Mouse (Mus musculus) spleen, embryonic (tissue): Measurements from ENCODE around the gene Efna5.

Experiments
- CTCF ChIA-PET: fragments of 350-600 bp; sonication (Branson Sonifier 250); formaldehyde crosslinking; loops from one replicate; lab custom pipeline; 2022; lab: Charles Lee

Gene Efna5

DNA sequence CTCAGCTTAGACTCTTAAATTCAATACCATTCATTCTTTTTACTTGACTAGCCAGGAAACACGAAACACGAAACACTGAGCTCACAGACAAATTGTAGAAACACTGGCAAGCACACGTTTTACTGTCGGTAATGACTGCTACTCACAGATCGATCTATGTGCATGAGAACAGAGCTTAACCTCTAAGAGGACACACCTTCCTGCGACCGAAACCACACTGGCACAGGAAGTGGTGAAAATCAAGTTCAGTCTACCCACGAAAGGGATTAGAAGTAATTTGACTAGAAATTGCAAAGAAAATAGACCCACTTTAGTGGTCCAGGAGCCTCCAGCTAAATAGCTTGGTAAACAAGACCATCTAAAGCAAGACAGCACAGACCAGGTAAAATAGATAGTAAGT, 23.8 kb downstream of the Efna5 start:
- CTCF ChIA-PET: no interaction called here

DNA sequence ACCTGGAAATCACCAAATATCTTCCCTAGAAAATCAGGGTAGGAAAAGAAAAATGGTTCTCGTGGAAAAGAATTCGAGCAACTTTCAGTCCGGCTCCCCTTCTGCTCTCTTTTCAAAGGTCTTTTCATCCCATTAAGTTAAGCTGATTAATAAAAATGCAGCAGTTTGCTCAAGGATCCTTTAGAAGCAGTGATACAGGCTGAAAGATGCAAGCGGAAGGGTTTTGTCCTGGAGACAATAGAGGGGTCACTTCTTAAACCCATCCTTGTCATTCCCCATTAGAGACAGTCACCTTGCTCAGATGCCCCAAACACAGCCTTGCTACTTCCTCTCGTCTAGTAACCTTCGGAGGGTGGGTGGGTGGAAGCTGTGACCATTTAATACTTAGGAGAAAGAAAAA, 27.4 kb downstream of the Efna5 start:
- CTCF ChIA-PET: no interaction called here

DNA sequence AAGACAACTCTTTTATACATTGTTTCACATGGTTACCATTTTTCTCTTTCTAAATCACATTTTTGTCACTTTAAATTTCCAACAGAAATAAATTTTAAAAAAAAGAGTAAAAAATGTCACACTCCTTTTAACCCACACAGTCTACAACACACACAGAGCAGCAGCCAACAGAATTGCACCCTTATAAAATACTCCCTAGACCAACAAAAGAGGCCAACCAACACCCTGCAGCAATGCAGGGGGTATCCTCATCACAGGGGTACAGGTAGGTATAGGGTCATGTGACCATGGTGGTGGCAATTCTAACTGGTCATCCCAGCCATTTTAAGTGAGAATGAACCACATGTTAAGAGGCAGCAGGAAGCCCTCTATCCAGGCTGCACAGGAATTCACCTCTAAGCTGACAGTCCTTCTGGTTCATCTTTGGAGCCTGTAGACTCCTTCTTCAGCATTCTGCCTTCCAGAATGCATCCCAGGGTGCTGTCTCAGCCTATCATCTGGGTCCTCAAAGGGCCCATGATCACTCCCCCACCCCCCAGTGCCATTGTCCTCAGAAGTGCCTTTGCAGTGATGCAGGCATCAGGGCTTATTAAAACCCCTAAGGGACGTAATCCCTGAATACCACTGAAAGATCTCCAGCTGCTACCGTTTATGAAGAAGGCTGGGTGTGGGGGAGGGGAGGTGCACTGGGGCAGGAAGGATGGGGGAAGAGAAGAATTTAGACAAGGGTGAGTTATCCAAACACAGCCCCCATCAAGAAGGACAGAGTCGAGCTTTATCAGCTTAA, 28.1 kb downstream of the Efna5 start:
- CTCF ChIA-PET: no interaction called here

DNA sequence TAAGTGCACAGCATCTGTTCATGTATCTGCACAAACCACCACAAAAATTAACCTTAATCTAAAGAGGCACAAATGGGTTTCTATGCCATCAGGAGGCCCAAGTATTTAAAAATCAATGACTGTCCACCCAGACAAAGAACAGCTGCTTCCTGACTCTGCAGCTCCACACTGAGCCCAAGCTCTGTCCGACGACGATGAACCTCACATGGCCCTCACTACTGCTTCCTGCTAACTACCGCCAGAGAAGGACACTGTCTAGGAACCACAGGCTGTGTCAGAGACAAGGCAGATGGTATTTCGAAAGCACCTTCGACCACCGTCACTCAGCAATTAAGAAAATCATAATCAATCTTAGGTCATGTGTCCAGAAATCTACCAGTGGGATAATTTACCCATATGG, 29.8 kb downstream of the Efna5 start:
- CTCF ChIA-PET: no interaction called here

DNA sequence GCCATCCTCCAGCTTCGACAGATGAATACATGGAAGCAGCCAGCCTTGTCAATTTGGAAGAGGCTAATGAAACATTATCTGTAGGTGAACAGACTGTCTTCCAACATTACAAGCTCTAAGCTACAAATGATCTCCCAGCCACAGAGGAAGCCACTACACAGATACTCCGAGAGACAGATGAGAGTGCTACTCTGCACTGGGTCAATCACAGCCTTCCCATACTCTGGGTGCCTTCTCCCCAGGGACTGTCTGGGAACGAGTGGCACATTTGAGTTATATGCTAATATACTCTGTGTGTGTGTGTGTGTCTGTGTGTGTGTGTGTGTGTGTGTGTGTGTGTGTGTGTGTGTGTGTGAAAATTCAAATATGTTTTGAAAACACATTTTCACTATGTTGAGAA, 30.5 kb downstream of the Efna5 start:
- CTCF ChIA-PET: no interaction called here

DNA sequence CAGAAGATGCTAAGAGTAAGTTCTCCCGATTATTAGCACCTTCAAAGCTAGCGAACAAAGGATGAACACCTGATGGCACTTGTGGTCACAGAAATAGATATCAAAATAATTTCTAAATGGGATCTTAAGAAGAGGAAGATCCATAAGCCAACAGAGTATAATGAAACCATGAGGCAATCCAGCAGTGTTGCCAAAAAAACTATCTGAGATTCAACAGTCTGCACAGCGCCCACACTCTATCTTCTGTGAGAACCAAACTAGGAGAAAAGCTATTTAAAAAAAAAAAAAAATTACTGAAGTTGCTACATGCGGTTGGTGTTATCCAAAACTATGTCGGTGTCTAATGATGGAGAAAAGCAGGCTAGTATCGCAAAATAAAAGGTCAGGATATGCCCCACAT, 31.4 kb downstream of the Efna5 start:
- CTCF ChIA-PET: no interaction called here

DNA sequence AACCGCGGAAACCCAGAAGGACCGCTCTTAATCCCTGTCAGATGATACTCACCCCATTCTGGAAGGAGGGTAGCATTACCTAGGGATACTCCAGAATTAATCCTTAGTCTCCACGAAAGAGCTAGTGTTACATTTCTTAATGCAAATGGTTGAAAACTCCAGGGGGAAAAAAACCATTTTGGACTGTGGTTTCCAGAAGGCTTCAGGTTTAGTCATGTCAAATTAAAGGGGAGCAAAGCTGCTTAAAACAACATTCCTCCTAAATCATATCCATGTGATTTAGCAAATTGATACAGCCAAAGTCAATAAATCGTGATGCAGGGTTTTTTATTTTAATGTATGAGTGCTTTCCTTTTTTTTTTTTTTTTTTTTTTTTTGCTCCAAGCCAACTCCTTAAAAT, 35.5 kb downstream of the Efna5 start:
- CTCF ChIA-PET: interaction anchor here (0.7 kb wide), 1 partner anchor 41 kb away, joined by 13 read pairs; no protein-coding TSS in a partner anchor

DNA sequence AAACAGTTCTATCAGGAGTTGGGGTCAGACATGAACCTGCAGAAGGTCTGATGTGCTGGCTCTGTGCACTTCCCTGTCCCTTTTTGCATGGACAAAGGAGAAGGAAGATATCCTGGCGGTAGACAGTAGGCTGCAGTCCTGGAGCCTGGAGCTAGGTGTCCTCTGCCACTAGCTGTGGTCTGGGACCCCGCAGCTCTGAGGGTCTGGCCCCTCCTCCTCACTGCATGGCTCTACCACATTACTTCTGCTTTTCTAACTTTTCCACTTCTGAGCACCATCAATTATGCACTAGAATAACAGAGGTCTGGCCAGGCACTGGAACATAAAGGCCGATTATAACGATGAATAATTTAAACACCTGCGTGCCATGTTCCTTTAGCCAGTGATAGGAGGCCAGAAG, 36.8 kb downstream of the Efna5 start:
- CTCF ChIA-PET: no interaction called here

DNA sequence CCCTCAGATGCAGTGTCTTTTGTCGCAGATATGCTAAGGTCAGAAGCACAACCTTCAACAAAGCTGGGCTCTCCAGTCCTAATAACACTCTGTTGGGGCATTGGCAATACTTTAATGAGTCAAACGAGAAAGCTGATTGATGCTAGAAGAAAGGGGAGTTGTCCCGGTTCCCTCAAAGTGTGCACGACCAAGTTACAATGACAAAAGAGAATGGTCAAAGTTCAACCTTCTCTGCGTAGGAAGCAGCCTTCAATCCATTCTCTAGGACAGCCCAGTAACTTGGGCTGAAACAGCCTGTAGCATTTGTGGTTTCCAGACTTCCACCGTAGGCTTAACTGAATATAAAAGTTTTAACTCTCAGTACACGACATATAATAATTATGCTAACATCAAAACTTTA, 43.8 kb downstream of the Efna5 start:
- CTCF ChIA-PET: no interaction called here

DNA sequence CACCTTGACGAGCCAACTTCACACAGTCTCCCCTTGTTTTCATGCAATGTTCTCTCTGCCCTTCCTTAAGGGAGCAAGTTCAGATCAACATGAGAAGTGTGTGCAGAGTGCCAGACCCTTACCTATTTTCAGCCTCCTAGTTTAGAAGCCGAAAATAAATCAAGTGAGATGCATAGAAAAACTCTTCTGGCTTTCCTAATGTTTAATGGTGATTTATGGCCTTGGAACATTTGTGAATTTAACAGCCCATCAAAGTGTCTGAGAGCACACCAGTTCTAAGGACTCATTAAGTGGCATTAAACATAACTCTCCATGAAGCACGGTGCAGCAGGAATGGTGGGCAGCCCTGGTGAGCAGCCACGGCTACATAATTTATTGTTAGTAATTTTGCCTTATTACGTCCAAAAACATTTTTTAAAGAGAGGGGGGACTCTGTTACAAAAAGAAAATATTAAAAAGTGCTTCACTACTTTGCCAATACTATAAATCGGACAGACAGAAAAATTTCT, 44.5 kb downstream of the Efna5 start:
- CTCF ChIA-PET: no interaction called here

DNA sequence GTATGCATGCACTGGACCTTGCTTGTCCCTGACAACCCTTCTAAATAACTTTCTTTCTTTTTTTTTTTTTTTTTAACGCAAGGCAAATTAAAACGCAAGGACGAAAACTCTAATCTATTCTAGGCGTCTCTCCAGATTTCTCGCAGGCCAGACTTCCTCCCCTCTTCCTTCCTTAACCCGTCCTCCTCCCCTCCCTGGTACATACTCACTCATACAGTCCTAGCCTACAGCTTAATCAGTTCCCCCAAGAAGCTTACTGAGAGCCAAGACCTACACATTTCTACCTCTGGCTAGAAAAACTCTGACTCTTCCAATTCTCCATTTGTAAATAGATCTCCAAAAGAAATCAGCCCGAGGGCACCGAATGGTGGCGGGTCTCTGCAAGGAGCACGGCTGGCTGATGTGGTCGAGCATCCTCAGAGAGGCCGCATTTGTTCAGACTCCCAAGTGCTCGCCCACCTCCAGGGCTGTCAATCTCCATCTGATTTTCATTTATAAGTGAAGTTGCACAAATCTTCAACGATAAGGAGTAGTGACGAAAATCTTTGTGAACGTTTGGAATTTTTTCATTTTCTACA, 48.5 kb downstream of the Efna5 start:
- CTCF ChIA-PET: no interaction called here

DNA sequence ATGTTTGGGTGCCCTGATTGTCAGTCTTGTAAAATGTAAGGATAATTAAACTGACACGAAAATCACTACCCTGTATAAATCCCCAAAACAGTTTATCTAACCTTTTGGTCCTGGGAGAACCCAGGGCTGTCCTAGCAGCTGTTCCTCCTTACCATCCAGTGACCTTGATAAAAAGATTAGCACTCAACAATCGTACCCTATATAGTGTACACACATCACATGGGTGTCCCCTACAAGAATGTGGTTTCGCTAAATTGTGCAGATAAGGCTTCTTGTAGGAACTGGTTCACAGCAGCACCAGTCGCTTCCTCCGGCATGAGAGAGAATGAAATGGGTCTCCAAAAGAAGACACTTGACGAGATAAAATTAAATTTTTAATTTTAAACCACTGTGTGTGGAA, 53.6 kb downstream of the Efna5 start:
- CTCF ChIA-PET: no interaction called here

DNA sequence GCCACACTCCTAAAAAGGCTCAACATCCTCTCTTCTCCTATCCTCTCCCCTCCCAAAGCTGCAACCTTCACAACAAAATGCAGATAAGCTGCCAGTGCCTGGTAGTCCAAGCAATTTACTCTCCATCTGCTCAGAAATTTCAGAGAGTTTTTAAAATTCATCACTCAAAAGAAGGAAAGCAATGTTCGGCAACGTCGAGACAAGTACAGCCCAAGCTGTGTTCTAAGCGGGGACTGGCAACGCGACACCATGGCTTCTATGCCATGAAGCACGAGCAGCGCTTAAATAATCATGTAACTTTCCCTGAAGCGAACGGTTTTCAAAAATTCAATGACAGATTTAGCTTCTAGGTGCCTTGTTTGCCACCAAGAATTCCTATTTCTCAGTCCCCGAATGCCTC, 59.9 kb downstream of the Efna5 start:
- CTCF ChIA-PET: no interaction called here

DNA sequence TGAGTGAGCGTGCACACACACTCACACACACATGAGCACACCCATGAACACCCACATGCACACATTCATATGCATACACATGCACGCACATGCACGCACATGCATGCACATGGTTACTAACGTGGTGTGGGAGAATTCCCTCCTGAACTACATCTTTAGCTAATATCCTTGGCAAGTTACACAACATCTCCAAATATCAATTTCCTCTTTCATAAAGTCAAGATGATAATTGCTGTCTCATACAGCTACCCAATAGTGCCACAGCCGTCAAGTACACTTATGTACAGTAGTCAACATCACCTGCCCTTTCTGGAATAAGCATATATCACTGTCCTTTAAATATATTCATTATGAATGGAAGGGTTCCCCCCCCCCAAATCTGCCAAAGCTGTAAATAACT, 61.2 kb downstream of the Efna5 start:
- CTCF ChIA-PET: no interaction called here

DNA sequence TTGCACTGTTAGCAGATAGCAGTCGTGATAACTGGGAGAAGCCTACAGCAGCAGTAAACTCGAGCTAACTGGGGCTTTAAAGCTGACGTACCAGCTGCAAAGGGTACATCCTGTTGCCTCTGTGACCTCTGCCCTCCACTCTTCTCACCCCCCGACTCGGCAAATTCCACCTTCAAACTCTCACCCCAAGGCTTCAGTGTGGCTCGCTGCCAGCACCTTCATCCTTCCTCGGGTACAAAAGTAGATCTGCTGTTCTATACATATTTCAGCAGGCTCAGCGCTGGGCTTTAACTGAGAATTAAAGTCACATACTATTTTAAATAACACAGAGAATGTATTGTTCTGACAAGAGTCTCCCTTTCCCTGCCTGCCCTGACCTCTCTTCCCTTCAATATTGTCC, 62.3 kb downstream of the Efna5 start:
- CTCF ChIA-PET: no interaction called here

DNA sequence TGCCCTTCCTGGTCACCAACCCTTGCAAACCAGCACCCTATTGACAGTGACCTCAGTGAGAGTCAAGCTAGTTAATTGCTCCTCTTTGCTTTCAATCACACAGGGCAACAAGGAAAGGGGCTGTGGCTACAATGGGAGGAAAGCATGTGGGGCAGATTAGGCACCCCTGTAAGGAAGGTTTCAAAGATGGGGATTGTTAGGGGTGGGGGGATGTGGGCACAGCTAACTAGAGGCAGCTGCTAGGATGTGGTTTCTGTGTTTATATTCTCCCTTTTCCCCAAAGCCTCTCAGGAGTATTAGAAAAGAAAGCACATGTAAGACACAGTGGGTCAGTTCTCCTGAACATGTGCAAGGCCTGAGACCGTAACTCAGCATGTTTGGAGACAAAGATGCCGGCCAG, 62.8 kb downstream of the Efna5 start:
- CTCF ChIA-PET: no interaction called here

DNA sequence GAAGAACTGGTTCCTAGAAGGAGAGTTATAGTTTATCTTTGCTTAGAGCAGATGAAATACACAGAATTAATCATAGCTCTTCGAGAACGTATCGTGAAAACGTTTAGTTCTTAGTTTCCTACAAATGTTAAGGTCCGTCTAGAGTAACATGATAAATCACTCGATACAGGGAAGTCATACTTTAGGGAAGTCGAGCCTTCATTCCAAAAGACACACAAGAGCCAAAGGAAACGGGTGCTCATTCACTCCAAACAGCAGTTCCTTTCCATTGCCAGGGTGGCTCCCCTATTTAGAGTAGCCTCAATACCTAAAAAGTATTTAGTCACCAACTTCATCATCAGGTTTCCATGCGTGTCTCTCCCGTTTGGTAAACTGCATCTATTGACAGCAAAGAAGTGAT, 64.2 kb downstream of the Efna5 start:
- CTCF ChIA-PET: no interaction called here

DNA sequence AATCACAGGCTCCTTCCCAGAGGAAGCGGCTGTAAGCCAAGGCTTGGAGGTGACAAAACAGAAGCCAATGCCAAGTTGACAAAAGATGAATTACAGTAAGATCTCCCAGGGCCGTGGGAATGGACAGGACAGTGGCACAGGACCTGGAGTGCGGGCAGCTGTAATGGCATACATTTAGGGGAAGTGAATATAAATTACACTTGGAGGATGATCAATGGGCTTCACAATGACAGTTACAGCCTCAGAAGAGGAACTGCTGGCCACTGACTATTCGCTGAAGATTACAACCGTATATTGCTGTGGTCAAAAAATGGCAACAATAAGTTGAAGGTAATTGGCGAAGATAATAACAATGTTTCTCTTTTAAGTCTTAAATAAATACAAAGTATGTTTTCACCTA, 67.7 kb downstream of the Efna5 start:
- CTCF ChIA-PET: no interaction called here

DNA sequence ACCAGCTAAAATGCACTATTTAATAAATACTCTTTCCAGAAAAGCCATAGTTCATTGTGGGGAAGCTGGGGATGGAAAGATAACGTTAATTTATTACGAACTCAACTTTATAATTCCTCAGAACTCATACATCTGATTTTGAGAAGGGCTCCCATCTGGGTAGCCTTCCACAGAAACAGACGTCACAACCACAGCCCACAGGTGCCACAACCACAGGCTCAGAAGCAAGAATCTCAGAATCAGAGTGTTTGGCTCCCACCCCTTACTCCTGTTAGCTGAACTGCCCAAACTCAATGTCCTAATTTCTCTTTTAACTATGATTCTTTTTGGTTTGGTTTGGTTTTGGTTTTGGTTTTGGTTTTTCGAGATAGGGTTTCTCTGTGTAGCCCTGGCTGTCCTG, 73.2 kb downstream of the Efna5 start:
- CTCF ChIA-PET: no interaction called here

DNA sequence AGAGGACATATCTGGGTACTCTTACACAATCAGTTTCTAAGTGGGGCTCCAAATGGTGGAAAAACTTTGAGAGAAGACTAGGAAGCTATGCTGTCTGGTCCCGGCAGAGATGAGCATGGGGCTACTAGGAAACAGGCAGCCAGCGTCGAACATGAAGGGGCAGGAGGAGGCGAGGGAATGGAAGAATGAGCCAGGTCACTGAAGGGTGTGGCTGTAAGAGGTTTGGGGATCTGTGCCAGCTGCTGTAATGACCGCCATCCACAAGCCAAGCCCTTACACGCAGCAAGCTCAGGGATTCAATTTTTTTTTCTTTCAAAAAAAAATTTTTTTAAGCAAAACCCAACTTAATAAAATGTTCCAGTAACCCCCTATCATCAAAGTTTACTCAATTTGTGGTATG, 74.5 kb downstream of the Efna5 start:
- CTCF ChIA-PET: no interaction called here

DNA sequence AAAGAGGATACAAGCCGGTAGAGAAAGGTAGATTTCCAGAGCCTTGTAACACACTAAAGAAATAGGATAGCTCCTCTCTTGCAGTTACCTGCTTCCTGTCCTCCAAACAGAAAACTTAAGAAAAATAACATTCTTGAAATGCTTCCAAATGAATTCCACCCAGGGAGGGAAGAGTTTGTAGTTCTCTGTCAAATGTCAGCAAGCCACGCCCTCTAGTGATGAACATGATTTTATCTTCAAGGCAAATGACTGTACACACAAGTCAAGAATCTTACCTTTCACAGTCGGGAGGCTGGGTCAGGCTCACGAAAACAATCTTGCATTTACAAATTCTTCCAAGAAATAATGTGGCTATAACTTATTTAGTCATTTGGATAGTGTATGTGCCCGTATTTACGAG, 78.4 kb downstream of the Efna5 start:
- CTCF ChIA-PET: no interaction called here

DNA sequence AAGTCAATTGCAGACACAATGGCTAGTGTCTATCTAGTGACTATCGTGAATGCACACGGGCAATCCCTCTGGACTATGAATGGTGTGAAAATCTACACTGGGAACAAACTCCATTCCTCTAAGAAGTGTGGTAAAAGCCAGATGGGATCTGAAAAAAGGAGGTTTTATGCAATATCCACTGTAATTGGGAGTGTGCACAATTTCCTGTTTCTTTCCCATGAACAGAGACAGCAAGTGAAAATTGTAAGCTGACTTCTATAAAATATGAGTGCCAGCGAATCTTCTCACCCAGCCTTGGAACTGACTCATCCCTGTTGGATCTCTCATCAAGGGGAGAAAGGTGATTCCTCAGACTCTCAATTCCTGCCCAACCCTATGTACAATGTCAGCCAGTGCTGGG, 83.8 kb downstream of the Efna5 start:
- CTCF ChIA-PET: no interaction called here
